Mouse (Mus musculus) monocyte, adult 5-6 weeks (primary cell): Measurements from ENCODE around the gene Amhr2. TPM values are rescaled to one million over a fixed set of nuclear protein-coding genes. Genes with fewer than 3 reads are reported as not detected.

ENCODE experiments used
- total RNA-seq: library from RNA; stranded (forward); fragments of 200-1000, 200-491, 200-594 nt; gene quantifications from 3 replicates; pipeline ENCODE4 v1.2.3, GENCODE M21; 2017

Amhr2 gene
- total RNA-seq, 1 experiment from 2014 or later, result 0.86 TPM

Other genes starting within 250 kb of the Amhr2 start
- gene Zfp740, start 242.1 kb upstream of the Amhr2 start, total RNA-seq, result 58.9 to 62.9 TPM (median 60.3 TPM) in 3 replicates
- 4.1 to 11.2 TPM (median 8.1 TPM) in 3 replicates for gene Csad, start 240.6 kb upstream of the Amhr2 start, total RNA-seq
- 533 to 618 TPM (median 601 TPM) in 3 replicates for gene Itgb7, start 213.4 kb upstream of the Amhr2 start, total RNA-seq
- 18.8 to 30.0 TPM (median 26.6 TPM) in 3 replicates for gene Rarg, start 187.8 kb upstream of the Amhr2 start, total RNA-seq
- not detected in 3 replicates for gene Gm9918, start 174.8 kb upstream of the Amhr2 start, total RNA-seq
- gene Mfsd5, start 165.9 kb upstream of the Amhr2 start, total RNA-seq, result 30.1 to 39.1 TPM (median 34.0 TPM) in 3 replicates
- 0.76 to 4.6 TPM (median 4.0 TPM) in 3 replicates for gene Espl1, start 149.1 kb upstream of the Amhr2 start, total RNA-seq
- 576 to 776 TPM (median 626 TPM) in 3 replicates for gene Pfdn5, start 119.3 kb upstream of the Amhr2 start, total RNA-seq
- 20.0 to 37.9 TPM (median 27.2 TPM) in 3 replicates for gene Myg1, start 113.7 kb upstream of the Amhr2 start, total RNA-seq
- 16.5 to 50.9 TPM (median 46.2 TPM) in 3 replicates for gene Aaas, start 94.6 kb upstream of the Amhr2 start, total RNA-seq
- gene Sp7, start 78.2 kb upstream of the Amhr2 start, total RNA-seq, result not detected in 3 replicates
- gene Sp1, start 39.2 kb upstream of the Amhr2 start, total RNA-seq, result 66.1 to 99.7 TPM (median 74.8 TPM) in 3 replicates
- gene Prr13, start 13.7 kb downstream of the Amhr2 start, total RNA-seq, result 233 to 280 TPM (median 259 TPM) in 3 replicates
- gene Pcbp2, start 25.2 kb downstream of the Amhr2 start, total RNA-seq, result 106 to 183 TPM (median 119 TPM) in 3 replicates
- gene Gm10337, start 58.4 kb downstream of the Amhr2 start, total RNA-seq, result not detected in 3 replicates
- 0.32 to 1.2 TPM (median 0.97 TPM) in 3 replicates for gene Map3k12, start 71.7 kb downstream of the Amhr2 start, total RNA-seq
- 16.2 to 27.3 TPM (median 20.8 TPM) in 3 replicates for gene Tarbp2, start 72.8 kb downstream of the Amhr2 start, total RNA-seq
- 2.3 to 5.9 TPM in 2 of 3 replicates, not detected in the other for gene Npff, start 79.6 kb downstream of the Amhr2 start, total RNA-seq
- gene Gm28047, start 179.7 kb downstream of the Amhr2 start, total RNA-seq, result not detected in 3 replicates
- 26.9 to 70.4 TPM (median 29.2 TPM) in 3 replicates for gene Atf7, start 180.1 kb downstream of the Amhr2 start, total RNA-seq
- gene Atp5g2, start 227.0 kb downstream of the Amhr2 start, total RNA-seq, result 6.6 to 11.6 TPM (median 11.3 TPM) in 3 replicates